Mouse (Mus musculus) heart, embryonic 15.5 days (tissue): ENCODE measurements around the gene Rhod. TPM values are rescaled to one million over a fixed set of nuclear protein-coding genes. Genes with fewer than 3 reads are reported as not detected.
A peak's percentile ranks its signal among the peaks of the same experiment; 100 is the strongest.

Experiments used
- ATAC-seq: fragments of 200-750 bp; cut with Nextera tagmentation; replicated peaks from 2 replicates; pipeline ENCODE4 v1.8.0; 2017; ENCODE audit warnings: low read depth, moderate TSS enrichment; ENCODE audit not compliant: insufficient number of reproducible peaks, insufficient read depth, low FRiP score
- H3K27ac ChIP-seq: fragments of 300-500 bp; sonication (generic); 2 replicates; pipeline ENCODE4 v1.5.1; 2015; ENCODE audit warnings: mild to moderate bottlenecking, inconsistent platforms
- H3K27me3 ChIP-seq: fragments of 300-500 bp; sonication (generic); 2 replicates; pipeline ENCODE4 v1.6.1; 2015; ENCODE audit warnings: inconsistent platforms
- H3K36me3 ChIP-seq: fragments of 300-500 bp; sonication (generic); 2 replicates; pipeline ENCODE4 v1.6.1; 2015; ENCODE audit warnings: mild to moderate bottlenecking, inconsistent platforms
- H3K4me1 ChIP-seq: fragments of 300-500 bp; sonication (generic); replicated peaks from 2 replicates; pipeline ENCODE4 v1.6.1; 2015; ENCODE audit warnings: inconsistent platforms
- H3K4me2 ChIP-seq: fragments of 300-500 bp; sonication (generic); 2 replicates; pipeline ENCODE4 v1.6.1; 2015; ENCODE audit warnings: inconsistent platforms, mild to moderate bottlenecking, moderate library complexity
- H3K4me3 ChIP-seq: fragments of 300-500 bp; sonication (generic); 2 replicates; pipeline ENCODE4 v1.5.1; 2015; ENCODE audit warnings: mild to moderate bottlenecking, inconsistent platforms
- H3K9ac ChIP-seq: fragments of 300-500 bp; sonication (generic); 2 replicates; pipeline ENCODE4 v1.6.1; 2015; ENCODE audit warnings: mild to moderate bottlenecking, inconsistent platforms
- H3K9me3 ChIP-seq: fragments of 300-500 bp; sonication (generic); replicated peaks from 2 replicates; pipeline ENCODE4 v1.6.1; 2016; ENCODE audit warnings: inconsistent platforms
- WGBS: fragments of 180-500 bp; shearing (Covaris S2); methylation state at CpG from one replicate; pipeline ENCODE4 v1.1.7; 2015; ENCODE audit warnings: mixed read lengths; 5-methylcytosine and 5-hydroxymethylcytosine counted together
- polyA plus RNA-seq: library from polyadenylated mRNA; unstranded; fragments of >200 nt; fragmentation: Nextera tagmentation; extraction: Ambion mirVana; gene quantifications from 2 replicates; pipeline ENCODE4 v1.2.1, GENCODE M21; 2015

The Rhod gene
- polyA plus RNA-seq, 1 experiment from 2014 or later, result 22.6 TPM

DNA sequence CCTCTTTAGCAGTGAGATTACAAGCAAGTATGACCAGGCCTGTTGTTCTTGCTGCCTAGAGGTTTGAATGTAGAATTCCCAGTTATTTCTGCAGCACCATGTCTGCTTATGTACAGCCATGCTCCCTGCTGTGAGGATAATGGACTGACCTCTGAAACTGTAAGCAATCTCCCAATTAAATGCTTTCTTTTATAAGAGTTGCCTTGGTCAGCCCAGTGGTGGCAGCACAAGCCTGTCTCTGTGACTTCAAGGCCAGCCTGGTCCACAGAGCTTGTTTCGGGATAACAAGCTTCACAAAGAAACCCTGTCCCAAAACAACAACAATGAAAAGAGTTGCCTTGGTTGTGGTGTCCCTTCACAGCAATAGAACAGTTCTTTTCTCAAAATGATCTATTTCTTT lies 5.5 kb downstream of the Rhod start:
- ATAC-seq, result no peak
- no peaks in the 10 kb centered on the region for H3K9me3 ChIP-seq
- H3K4me2 ChIP-seq, result no peak overlapping the region
- peaks cover 5% of the 10 kb centered on the region; the same call in 1 of the 2 replicates for H3K36me3 ChIP-seq
- H3K27ac ChIP-seq, result no peak overlapping the region
- H3K9ac ChIP-seq, result no peak overlapping the region
- H3K4me1 ChIP-seq, result peaks cover 9% of the 10 kb centered on the region
- 91% methylated on average over 1 of the region's 1 CpGs for WGBS
- H3K4me3 ChIP-seq, result no peak overlapping the region
- H3K27me3 ChIP-seq, result no peaks in the 10 kb centered on the region

DNA sequence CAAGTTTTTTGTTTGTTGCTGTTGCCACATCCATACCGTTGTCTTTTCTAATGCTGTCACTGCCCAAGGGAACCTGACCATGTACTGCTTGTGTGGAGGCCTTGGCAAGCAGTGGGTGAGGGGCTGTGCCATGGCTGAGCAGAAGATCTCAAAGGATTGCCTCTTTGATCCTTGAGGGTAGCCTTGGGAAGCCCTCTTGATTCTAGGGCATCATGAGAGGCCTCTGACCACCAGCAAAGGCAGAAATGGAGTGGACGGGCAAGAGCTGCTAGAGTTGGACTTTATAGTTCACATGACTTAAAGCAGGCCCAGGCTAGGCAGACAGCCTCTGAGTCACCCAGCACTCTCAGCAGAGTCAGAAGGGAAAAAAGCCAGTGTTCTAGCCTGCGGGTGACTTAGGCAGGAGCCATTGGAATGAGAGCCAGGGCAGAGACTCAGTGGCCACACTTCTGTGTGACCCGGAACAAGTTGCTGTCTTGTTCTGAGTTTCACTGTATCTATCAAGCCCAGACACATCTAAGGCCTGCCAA lies 9.1 kb downstream of the Rhod start:
- ATAC-seq, result no peak
- Histone ChIP-seq H3K4me1 (no peaks in the 10 kb centered on the region), H3K9me3 (no peaks in the 10 kb centered on the region), H3K27ac (no peak overlapping the region), H3K9ac (no peak overlapping the region), H3K36me3 (peaks cover 16% of the 10 kb centered on the region), H3K4me2 (no peak overlapping the region), H3K27me3 (no peaks in the 10 kb centered on the region), H3K4me3 (no peak overlapping the region)
- 88% methylated on average over 4 of the region's 4 CpGs for WGBS

DNA sequence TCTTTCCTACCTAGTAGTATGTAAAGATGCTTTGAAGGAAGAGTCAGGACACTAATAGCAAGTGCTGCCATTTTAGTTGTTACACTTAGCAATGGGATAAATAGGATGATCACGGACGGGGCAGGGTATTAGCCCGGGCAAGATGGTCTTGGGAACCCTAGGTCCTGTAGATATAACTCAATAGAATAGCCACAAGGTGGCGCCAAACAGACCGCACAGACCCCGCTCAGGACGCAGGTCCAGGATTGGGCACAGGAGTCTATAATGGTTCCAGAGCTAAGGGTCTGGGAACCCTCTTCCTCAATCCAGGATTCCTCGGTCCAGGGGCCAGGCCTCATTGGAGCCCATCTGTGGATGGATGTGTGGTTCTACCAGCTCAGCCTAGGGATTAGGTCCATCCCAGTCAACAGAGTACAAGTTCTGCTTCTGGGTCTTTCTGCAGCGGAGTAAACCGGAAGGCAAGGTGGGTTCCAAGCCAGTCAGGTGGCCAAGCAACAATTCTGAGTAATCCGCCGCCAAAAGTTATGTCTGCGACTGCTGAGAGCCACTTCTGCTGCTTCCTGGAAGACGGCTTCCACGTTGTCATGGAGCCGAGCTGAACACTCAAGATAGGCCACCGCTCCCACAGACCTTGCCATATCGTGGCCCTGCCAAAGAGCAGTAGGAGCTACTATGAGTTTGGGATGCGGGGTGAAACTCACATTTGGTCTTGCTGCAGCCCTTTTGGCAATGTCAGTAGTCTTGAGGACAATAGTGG lies 13.4 kb downstream of the Rhod start:
- H3K9ac ChIP-seq, result no peak overlapping the region
- peaks cover 21% of the 10 kb centered on the region for H3K36me3 ChIP-seq
- H3K4me2 ChIP-seq, result no peak overlapping the region
- no peak overlapping the region for H3K4me3 ChIP-seq
- no peak overlapping the region for H3K27ac ChIP-seq
- ATAC-seq, result no peak
- H3K27me3 ChIP-seq, result no peaks in the 10 kb centered on the region
- H3K4me1 ChIP-seq, result 0 out of 2 replicates have a peak, but pooled peaks cover under 1% of the 10 kb centered on the region
- 74% methylated on average over 19 of the region's 19 CpGs for WGBS
- H3K9me3 ChIP-seq, result no peaks in the 10 kb centered on the region

DNA sequence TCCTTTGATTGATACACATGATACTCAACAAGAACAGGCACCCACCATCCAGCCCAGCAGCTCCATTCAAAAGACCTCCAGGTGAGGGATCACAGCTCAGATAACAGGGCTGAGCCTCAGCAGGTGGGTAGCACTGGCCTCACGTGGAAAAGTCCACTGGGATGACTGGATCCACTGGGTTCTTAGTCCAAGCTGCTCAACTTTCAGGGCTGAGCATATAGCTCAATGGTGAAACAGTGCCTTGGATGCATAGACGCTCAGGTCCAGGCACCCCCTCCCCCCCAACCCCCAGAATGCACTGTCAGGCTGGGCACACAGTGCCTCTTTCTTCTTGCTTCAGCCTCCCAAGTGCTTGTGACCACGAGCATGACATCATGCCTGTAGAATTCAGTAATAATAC lies 16.2 kb downstream of the Rhod start:
- Histone ChIP-seq H3K4me2 (no peak overlapping the region), H3K27ac (no peak overlapping the region), H3K9me3 (no peaks in the 10 kb centered on the region), H3K36me3 (peaks cover 21% of the 10 kb centered on the region), H3K9ac (no peak overlapping the region), H3K4me3 (no peak overlapping the region), H3K27me3 (no peaks in the 10 kb centered on the region), H3K4me1 (0 out of 2 replicates have a peak, but pooled peaks cover 3% of the 10 kb centered on the region)
- ATAC-seq, result no peak
- WGBS, result 66% methylated on average over 3 of the region's 3 CpGs

GRCm38 (mm10) chr19:4422581-4422980 lies 16.7 kb downstream of the Rhod start:
- Histone ChIP-seq H3K4me3 (no peak overlapping the region), H3K9me3 (no peaks in the 10 kb centered on the region), H3K4me1 (0 out of 2 replicates have a peak, but pooled peaks cover 3% of the 10 kb centered on the region), H3K9ac (no peak overlapping the region), H3K4me2 (no peak overlapping the region), H3K27ac (no peak overlapping the region), H3K36me3 (peaks cover 21% of the 10 kb centered on the region), H3K27me3 (no peaks in the 10 kb centered on the region)
- 95% methylated on average over 3 of the region's 3 CpGs for WGBS
- no peak for ATAC-seq

GRCm38 (mm10) chr19:4420153-4420910 lies 18.9 kb downstream of the Rhod start:
- Histone ChIP-seq H3K27me3 (no peaks in the 10 kb centered on the region), H3K36me3 (peaks cover 11% of the 10 kb centered on the region), H3K27ac (no peak overlapping the region), H3K9ac (no peak overlapping the region), H3K4me1 (0 out of 2 replicates have a peak, but pooled peaks cover 5% of the 10 kb centered on the region), H3K4me3 (no peak overlapping the region), H3K9me3 (no peaks in the 10 kb centered on the region), H3K4me2 (no peak overlapping the region)
- no peak for ATAC-seq
- 75% methylated on average over 8 of the region's 8 CpGs for WGBS

DNA sequence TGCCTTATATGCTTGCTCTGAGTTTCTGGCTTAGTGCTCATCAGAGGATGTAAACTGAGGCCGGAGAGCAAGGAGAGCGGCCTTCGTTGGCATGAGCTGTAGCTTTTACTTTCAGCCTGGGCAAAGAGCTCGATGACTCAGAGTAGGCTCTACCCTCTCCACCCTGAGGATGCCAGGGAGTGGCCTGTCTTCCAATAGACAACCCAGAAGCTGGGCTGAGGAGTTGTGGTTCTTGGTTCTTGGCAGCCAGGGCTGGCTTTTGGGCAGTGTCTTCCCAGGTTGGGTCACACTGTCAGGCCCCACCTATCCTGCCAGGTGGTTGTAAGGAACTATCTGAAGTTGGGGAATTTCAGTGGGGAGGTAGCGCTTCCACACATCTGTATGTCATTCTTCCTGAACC lies 19.5 kb downstream of the Rhod start:
- Histone ChIP-seq H3K9ac (no peak overlapping the region), H3K36me3 (peaks cover 7% of the 10 kb centered on the region; the same call in 1 of the 2 replicates), H3K4me3 (no peak overlapping the region), H3K4me2 (no peak overlapping the region), H3K4me1 (0 out of 2 replicates have a peak, but pooled peaks cover 5% of the 10 kb centered on the region), H3K9me3 (no peaks in the 10 kb centered on the region), H3K27ac (no peak overlapping the region), H3K27me3 (no peaks in the 10 kb centered on the region)
- 87% methylated on average over 5 of the region's 5 CpGs for WGBS
- ATAC-seq, result no peak

DNA sequence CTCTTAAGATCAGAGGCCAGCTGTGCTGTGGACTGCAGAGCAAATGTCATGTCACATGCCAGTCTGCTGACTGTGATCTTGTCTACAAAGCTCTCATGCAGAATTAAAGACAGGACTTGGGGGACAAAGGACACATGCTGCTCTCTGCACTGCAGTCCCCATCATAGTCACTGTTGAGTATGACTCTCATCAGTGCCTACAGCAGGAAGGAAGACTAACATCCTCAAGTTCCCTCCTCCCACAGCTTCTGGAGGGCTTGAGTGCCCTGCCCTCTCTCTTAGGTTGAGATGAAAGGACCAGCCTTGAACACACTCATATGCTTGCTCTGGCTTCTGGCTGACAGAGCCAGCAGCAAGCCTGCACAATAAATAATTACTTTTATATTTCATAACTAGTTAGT lies 21.5 kb downstream of the Rhod start:
- Histone ChIP-seq H3K4me3 (no peak overlapping the region), H3K9me3 (no peaks in the 10 kb centered on the region), H3K4me1 (0 out of 2 replicates have a peak, but pooled peaks cover 5% of the 10 kb centered on the region), H3K4me2 (no peak overlapping the region), H3K27me3 (no peaks in the 10 kb centered on the region), H3K36me3 (peaks cover 3% of the 10 kb centered on the region; the same call in 1 of the 2 replicates), H3K27ac (no peak overlapping the region), H3K9ac (no peak overlapping the region)
- no peak for ATAC-seq

- Histone ChIP-seq H3K4me3 (no peak overlapping the region), H3K4me1 (0 out of 2 replicates have a peak, but pooled peaks cover 5% of the 10 kb centered on the region), H3K4me2 (no peak overlapping the region), H3K27me3 (no peaks in the 10 kb centered on the region), H3K27ac (no peak overlapping the region), H3K36me3 (peaks cover 3% of the 10 kb centered on the region; the same call in 1 of the 2 replicates), H3K9me3 (no peaks in the 10 kb centered on the region), H3K9ac (no peak overlapping the region)
- WGBS, result 0% methylated on average over 1 of the region's 1 CpGs
- peak; percentile 62; the same call in 1 of the 2 replicates for ATAC-seq
These were observed 22.0 kb downstream of the Rhod start for GRCm38 (mm10) chr19:4417183-4417582.

GRCm38 (mm10) chr19:4414631-4415030 lies 24.6 kb downstream of the Rhod start:
- Histone ChIP-seq H3K4me2 (no peak overlapping the region), H3K9ac (no peak overlapping the region), H3K4me1 (0 out of 2 replicates have a peak, but pooled peaks cover 2% of the 10 kb centered on the region), H3K36me3 (no peaks in the 10 kb centered on the region), H3K27ac (no peak overlapping the region), H3K4me3 (no peak overlapping the region), H3K27me3 (no peaks in the 10 kb centered on the region), H3K9me3 (no peaks in the 10 kb centered on the region)
- 72% methylated on average over 1 of the region's 1 CpGs for WGBS
- no peak for ATAC-seq

- no peaks in the 10 kb centered on the region for H3K27me3 ChIP-seq
- H3K4me2 ChIP-seq, result no peak overlapping the region
- H3K36me3 ChIP-seq, result no peaks in the 10 kb centered on the region
- WGBS, result 50% methylated on average over 2 of the region's 2 CpGs
- H3K9me3 ChIP-seq, result no peaks in the 10 kb centered on the region
- no peaks in the 10 kb centered on the region for H3K4me1 ChIP-seq
- H3K9ac ChIP-seq, result no peak overlapping the region
- H3K27ac ChIP-seq, result no peak overlapping the region
- ATAC-seq, result no peak
- H3K4me3 ChIP-seq, result no peak overlapping the region
These were observed 30.2 kb downstream of the Rhod start for GRCm38 (mm10) chr19:4409062-4409461.
